Mouse (Mus musculus) ovary, adult 18-20 months (tissue): Measurements from ENCODE around the gene Magi1.
"Not testable (repeated sequence)": the region's sequence is repeated elsewhere in the genome, so short reads cannot be mapped to it uniquely, and the experiment has no call there.

Experiments
- DNase-seq: peaks from one replicate; pipeline ENCODE4 v3.0.0; 2022; ENCODE audit warnings: low spot score, mixed read lengths

The Magi1 gene

DNA sequence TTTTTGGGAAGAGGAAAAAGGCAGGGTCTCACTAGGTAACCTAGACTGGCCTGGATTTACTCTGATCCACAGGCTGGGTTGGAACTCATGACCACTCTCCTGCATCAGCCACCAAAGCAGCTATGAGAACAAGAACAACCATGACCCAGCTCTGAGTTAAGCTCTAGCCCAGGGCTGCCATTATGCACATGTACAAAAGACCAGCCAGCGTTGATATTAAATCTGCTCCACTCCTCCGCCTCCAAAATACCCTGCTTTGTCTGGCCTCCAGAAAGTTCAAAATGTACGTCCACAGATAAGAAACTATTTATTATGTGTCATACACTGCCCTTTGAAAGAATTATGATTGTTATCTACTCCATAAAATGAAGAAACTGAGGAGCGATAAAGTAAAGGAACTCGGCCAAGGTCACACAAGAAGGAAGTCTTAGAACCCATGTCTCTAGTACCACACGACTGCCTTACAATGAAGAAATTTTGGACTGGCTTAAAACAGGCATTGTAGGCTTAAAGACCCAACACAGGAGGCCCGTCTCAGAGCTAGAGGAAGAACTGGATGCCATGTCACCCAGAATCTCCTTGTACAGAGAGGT, 223.0 kb downstream of the Magi1 start:
- no peak for DNase-seq

- DNase-seq, result no peak
Observed at GRCm38 (mm10) chr6:94059090-94059489, 224.6 kb downstream of the Magi1 start.

- no peak for DNase-seq
Observed at GRCm38 (mm10) chr6:94053920-94054319, 229.8 kb downstream of the Magi1 start.

DNA sequence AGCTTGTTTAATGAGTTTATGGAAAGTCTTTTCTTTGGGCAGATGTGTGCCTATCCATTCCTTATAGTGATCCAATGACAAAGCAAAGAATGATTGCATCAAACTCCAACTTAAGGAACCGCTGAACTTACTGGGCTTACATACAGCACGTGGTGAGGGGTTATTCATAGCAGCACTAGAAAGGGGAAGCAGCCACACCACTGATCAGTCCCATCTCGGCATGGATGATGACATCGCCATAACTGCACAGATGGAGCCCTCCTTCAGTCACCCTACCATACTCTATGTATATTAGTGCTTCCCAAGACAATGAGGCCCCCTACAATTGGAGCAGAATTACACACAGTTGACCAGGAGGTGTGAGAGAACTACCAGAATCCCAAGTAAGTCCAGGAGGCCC, 238.5 kb downstream of the Magi1 start:
- DNase-seq, result no peak

GRCm38 (mm10) chr6:94043461-94043860, 240.3 kb downstream of the Magi1 start:
- DNase-seq, result no peak

DNA sequence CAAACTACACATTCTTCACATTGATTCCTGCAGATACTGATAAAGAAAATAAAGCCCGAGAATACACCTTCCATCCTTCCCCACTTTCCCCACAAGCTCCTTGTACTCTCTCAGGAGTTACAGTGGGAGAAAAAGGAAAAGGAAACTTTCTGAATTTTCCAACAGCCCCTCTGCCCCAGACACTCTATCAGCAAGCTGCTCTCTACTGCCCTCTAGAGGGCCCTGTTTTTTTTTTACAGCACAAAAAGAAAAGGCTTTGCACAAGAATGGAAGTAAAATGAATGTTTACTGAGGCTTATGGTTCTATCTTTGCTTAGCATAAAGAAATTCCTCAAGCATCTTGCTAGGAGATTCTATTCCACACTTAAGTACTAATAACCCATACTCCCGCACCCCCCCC, 243.6 kb downstream of the Magi1 start:
- no peak for DNase-seq

GRCm38 (mm10) chr6:94038897-94039296, 244.8 kb downstream of the Magi1 start:
- DNase-seq, result no peak

- DNase-seq, result no peak
Observed at GRCm38 (mm10) chr6:94036554-94036953, 247.2 kb downstream of the Magi1 start.

- no peak for DNase-seq
Observed at GRCm38 (mm10) chr6:94026361-94026760, 257.4 kb downstream of the Magi1 start.

DNA sequence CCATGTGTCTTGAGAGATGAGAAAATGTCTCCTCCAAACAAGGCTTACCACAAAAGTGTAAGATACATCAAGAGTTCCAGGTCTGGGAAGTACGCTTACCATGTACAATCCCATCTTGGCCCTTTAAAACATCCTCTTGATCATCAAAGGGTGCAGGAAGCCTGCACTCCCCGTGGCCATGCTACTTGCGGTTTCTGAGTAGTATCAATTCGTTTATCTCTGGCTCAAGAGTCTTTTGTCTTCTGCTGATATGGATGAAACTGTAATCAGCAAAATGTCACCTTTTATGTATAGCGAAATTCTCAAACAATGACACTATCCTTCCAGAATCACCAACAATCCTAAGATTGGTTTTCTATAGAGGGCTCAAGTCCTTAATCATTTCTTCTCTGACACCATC, 261.3 kb downstream of the Magi1 start:
- no peak for DNase-seq

- DNase-seq, result no peak
Observed at GRCm38 (mm10) chr6:94021239-94021962, 262.3 kb downstream of the Magi1 start.

DNA sequence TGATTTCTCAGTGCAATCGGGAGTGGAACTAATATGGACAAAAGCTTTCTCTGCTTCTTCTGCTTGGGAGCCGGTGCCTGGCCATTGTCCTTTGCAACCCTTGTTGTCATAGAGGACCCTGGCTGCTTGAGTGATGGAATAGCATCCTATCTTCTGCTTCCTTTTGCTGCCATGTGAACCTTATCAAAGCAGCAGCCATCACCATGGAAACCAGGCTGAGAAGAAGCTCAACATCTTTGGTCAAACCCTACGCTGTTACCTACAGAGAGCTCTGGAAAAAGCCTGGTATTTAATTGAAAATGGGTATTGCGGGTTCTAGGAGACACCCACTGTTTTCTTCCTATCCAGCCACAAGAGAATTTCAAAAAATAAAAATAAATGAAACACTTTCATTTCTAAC, 263.2 kb downstream of the Magi1 start:
- no peak for DNase-seq

DNA sequence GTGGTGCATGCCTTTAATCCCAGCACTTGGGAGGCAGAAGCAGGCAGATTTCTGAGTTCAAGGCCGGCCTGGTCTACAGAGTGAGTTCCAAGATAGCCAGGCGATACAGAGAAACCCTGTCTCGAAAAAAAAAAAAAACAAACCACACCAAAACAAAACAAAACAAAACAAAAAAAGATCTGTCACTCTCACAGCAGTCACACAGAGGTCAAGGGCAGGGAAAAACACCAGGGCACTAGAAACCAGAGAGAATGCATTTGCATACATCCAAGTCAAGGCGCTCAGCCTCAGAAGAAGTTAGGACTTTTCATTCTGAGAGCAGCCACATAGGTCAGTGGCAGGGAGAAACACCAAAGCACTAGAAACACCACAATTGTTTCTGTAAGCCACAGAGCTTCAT, 263.8 kb downstream of the Magi1 start:
- no peak for DNase-seq

GRCm38 (mm10) chr6:94013761-94014160, 270.0 kb downstream of the Magi1 start:
- DNase-seq, result no peak

DNA sequence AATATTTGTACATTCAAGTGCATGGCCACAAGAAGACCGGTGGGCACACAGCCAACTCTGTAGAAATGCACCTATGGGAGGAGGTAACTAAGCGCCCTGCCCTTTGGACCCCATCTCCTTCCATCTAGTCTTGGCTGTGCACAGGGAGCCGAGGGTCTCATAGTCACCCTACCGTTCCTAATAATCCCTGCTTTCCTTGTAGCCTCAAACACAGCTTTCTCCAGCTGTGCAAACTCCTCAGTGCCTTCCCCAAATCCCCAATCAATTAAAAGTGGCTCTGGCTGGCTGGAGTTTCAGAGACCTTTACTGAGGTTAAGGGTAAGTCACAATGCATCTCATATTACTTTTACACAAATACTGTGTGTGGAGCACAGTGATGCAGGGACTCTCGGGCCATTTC, 271.8 kb downstream of the Magi1 start:
- no peak for DNase-seq

GRCm38 (mm10) chr6:94011521-94011920, 272.2 kb downstream of the Magi1 start:
- DNase-seq, result no peak

DNA sequence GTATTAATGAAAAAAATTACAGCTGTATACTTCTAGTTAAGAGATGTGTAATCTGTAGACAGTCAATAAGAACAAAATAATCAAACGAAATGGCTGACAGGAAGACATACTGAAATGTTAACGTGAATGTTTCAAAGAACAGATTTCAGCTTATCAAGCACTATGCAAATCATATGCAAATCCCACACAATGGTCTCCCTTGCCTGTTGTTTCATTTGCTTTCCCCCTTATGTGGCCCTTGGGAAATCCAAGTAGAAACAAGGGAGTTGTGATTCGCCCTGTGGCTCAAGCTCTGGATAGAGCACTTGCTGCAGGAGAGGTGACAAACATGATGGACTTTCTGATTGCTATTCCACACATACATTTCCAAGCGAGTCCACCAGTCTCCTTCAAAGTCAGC, 275.1 kb downstream of the Magi1 start:
- no peak for DNase-seq

DNA sequence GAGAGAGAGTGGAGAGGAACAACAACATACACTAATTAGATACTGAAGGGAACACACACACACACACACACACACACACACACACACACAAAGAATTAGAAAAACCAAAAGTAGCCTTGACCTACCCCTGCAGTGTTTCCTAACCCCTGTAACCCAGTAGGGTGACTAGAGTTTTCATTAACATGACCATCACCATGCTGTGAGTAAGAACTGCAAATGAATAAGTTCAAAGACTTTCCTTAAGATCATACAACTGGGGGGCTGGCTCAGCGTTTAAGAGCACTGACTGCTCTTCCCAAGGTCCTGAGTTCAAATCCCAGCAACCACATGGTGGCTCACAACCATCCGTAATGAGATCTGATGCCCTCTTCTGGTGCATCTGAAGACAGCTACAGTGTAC, 280.1 kb downstream of the Magi1 start:
- not testable (repeated sequence) for DNase-seq

DNA sequence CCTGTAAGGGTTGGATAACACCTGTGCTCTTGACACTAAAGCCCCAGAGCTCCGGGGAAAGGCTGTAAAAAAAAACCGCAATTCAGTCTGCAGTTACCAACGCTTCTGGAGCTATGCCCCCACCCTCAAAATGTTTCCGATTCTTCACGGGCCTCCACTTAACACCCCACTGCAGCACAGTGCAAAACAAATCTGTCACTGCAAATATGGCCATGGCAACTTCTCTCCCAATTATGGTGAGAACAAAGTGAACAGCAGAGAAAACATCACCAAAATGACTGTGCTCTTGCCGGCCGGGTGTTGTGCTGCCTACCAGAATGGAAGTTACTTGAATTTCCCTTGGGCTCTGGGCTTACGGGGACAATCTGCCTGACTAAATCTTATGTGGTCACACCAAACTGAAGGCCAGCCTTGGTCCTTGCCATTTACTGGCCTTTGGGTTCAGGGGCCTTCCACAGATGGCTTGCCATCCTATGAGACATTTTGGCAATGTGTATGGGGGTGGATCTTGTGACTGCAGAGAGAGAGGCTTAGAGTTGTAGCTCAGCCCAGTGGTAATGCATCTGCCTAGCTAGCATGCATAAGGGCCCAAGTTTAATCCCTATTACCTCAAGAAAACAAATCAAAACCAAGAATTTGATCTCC, 286.8 kb downstream of the Magi1 start:
- no peak for DNase-seq

DNA sequence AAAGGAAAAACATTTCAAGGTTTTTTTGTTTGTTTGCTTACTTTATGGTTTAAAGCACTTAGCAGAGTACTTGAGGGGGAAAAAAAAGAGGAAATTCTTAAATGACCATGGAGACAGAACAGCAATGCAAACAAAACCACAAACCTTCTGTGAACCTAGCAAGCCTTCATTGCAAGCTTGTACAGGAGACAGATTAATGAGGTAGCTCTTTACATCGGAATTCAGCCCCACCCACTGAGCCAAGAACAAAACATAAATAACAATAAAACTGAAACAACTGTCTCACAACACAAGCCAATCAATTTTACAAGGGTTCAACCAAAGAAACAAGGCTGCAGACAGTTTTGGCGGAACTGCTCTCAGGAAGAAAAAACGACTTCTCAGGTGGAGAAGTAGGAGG, 296.2 kb downstream of the Magi1 start:
- no peak for DNase-seq

DNA sequence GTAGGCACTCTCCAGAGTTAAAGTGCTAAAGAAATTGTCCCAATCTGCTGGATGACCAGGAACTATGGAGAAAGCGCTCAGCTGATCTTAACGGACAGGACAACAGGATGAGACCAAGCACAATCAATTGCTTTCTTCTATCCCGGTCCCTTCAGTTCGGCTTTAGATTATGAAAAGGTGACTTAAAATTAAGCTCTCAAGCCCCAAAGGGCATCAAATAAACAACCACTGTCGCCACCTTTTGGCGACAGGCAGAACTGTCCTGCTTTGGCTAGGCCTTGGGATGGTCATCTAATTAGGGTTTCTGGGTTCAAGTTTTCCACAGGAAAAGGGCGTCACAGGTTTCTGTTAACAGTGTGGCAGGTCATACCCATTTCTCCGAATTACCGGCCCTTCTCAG, 298.6 kb downstream of the Magi1 start:
- no peak for DNase-seq

- no peak for DNase-seq
Observed at GRCm38 (mm10) chr6:93983551-93983950, 300.2 kb downstream of the Magi1 start.

- no peak for DNase-seq
Observed at GRCm38 (mm10) chr6:93981211-93981610, 302.5 kb downstream of the Magi1 start.

GRCm38 (mm10) chr6:93979241-93979640, 304.5 kb downstream of the Magi1 start:
- DNase-seq, result no peak
